Comparison of ENCODE assay signal across 13 mouse cellular contexts in the genomic region with DNA sequence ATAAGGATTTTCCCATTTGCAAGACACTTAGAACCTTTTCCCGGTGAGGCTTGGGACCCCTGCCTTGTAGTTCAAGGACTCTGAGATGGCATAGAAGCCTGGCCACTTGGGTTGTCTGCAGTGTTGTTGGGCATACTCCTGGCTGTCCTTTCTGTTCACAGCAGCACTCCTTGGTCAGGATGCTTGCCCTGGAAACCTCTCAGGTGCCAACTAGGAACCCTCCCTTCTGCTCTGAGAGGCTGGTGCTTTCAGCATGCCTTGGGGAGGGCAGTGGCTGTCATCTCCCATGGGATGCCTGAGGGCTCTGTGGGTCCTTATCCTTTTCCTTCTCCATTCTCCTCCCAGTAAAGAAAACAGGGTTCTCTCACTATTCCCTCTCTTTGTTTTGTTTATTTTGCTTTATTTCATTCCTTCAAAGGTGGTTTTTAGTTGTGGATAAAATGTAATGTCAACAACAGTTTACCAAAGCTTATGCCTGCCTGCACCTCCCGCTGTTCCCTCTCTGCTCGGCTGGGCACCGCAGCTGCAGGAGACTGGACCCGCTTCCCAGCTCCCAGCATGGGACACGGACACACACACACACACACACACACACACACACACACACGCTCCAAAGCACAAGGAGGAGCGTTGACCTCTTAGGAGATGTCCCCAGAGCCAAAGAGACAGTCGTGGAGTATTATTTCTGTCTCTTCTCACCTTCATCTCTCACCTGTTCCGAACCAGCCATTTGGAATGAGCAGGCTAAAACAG.
A peak's percentile ranks its signal among the peaks of the same experiment; 100 is the strongest.
DNase-seq lines count a peak whose midpoint lies in the region; ATAC-seq lines count a peak whose summit lies in the region.
"Had no signal": no experiment of that assay in that cellular context is flagged by ENCODE, and none has a peak within 500 bp of the region (broad histone marks: within the 10 kb centered on the region; RNA-seq: fewer than 3 reads in every experiment).

No protein-coding gene starts in this region.

- H3K9ac ChIP-seq in heart, embryonic 12.5 days, result no peak overlapping the region
- no peak overlapping the region for H3K9ac ChIP-seq in midbrain, embryonic 16.5 days (ENCODE audit: low read depth, low read length)
- H3K9ac ChIP-seq in midbrain, embryonic 11.5 days (ENCODE audit: low read length), result no peak overlapping the region
- H3K9ac ChIP-seq in embryonic facial prominence, embryonic 15.5 days, result no peak overlapping the region
- no peak overlapping the region for H3K9ac ChIP-seq in liver, embryonic 12.5 days
- H3K9ac ChIP-seq: liver, embryonic 15.5 days had no signal

- no peaks in the 10 kb centered on the region for H3K27me3 ChIP-seq in heart, embryonic 10.5 days (ENCODE audit: insufficient read depth, poor library complexity, severe bottlenecking)
- no peaks in the 10 kb centered on the region for H3K27me3 ChIP-seq in heart, embryonic 12.5 days (replicated peaks)
- H3K27me3 ChIP-seq in midbrain, embryonic 16.5 days (ENCODE audit: control insufficient read depth, insufficient read depth, low read depth, low read length), result no peaks in the 10 kb centered on the region
- H3K27me3 ChIP-seq in midbrain, embryonic 11.5 days (ENCODE audit: control insufficient read depth, insufficient read depth, low read length), result no peaks in the 10 kb centered on the region
- no peaks in the 10 kb centered on the region for H3K27me3 ChIP-seq in embryonic facial prominence, embryonic 15.5 days
- peaks cover 7% of the 10 kb centered on the region; the same call in 1 of the 2 replicates for H3K27me3 ChIP-seq in liver, embryonic 12.5 days (replicated peaks)
- H3K27me3 ChIP-seq: liver, embryonic 15.5 days had no signal

- no peak for DNase-seq in heart, embryonic 10.5 days (ENCODE audit: low spot score)
- DNase-seq in midbrain, embryonic 11.5 days (ENCODE audit: low spot score, missing footprints), result no peak
- DNase-seq in retina, postnatal 1 day, result peak; percentile 45
- DNase-seq: embryo, embryonic 11 days; lung, postnatal 36 days; thymus, postnatal 4 days had no signal

- WGBS in heart, embryonic 10.5 days, result 72% methylated on average over 10 of the region's 10 CpGs
- 74% methylated on average over 10 of the region's 10 CpGs for WGBS in heart, embryonic 12.5 days
- 52% methylated on average over 10 of the region's 10 CpGs for WGBS in midbrain, embryonic 16.5 days
- 49% methylated on average over 10 of the region's 10 CpGs for WGBS in midbrain, embryonic 11.5 days
- 76% methylated on average over 10 of the region's 10 CpGs for WGBS in embryonic facial prominence, embryonic 15.5 days
- WGBS in liver, embryonic 12.5 days (ENCODE audit: insufficient replicate concordance), result 64% methylated on average over 10 of the region's 10 CpGs

- H3K4me3 ChIP-seq in heart, embryonic 10.5 days, result no peak overlapping the region
- H3K4me3 ChIP-seq in heart, embryonic 12.5 days, result no peak overlapping the region
- H3K4me3 ChIP-seq in midbrain, embryonic 16.5 days (ENCODE audit: low read depth, low read length), result no peak overlapping the region
- no peak overlapping the region for H3K4me3 ChIP-seq in midbrain, embryonic 11.5 days (ENCODE audit: low read depth, low read length)
- H3K4me3 ChIP-seq in embryonic facial prominence, embryonic 15.5 days (replicated peaks), result no peak overlapping the region
- H3K4me3 ChIP-seq in liver, embryonic 12.5 days, result no peak overlapping the region
- H3K4me3 ChIP-seq: limb, embryonic 10.5 days; liver, embryonic 15.5 days had no signal

- H3K9me3 ChIP-seq in heart, embryonic 10.5 days, result no peaks in the 10 kb centered on the region
- no peaks in the 10 kb centered on the region for H3K9me3 ChIP-seq in heart, embryonic 12.5 days (replicated peaks)
- no peaks in the 10 kb centered on the region for H3K9me3 ChIP-seq in midbrain, embryonic 16.5 days (replicated peaks; ENCODE audit: control insufficient read depth, low read length, poor library complexity, severe bottlenecking)
- no peaks in the 10 kb centered on the region for H3K9me3 ChIP-seq in midbrain, embryonic 11.5 days (ENCODE audit: control insufficient read depth, low read length)
- H3K9me3 ChIP-seq in embryonic facial prominence, embryonic 15.5 days (replicated peaks), result no peaks in the 10 kb centered on the region
- H3K9me3 ChIP-seq in liver, embryonic 12.5 days (replicated peaks), result no peaks in the 10 kb centered on the region
- H3K9me3 ChIP-seq: limb, embryonic 10.5 days; liver, embryonic 15.5 days had no signal

- H3K36me3 ChIP-seq in heart, embryonic 10.5 days, result no peaks in the 10 kb centered on the region
- no peaks in the 10 kb centered on the region for H3K36me3 ChIP-seq in heart, embryonic 12.5 days
- H3K36me3 ChIP-seq in midbrain, embryonic 16.5 days (ENCODE audit: control insufficient read depth, insufficient read depth, low read length), result no peaks in the 10 kb centered on the region
- no peaks in the 10 kb centered on the region for H3K36me3 ChIP-seq in midbrain, embryonic 11.5 days (ENCODE audit: control insufficient read depth, insufficient read depth, low read length)
- no peaks in the 10 kb centered on the region for H3K36me3 ChIP-seq in embryonic facial prominence, embryonic 15.5 days
- no peaks in the 10 kb centered on the region for H3K36me3 ChIP-seq in liver, embryonic 12.5 days
- H3K36me3 ChIP-seq: limb, embryonic 10.5 days; liver, embryonic 15.5 days had no signal

- H3K27ac ChIP-seq in heart, embryonic 10.5 days, result 0 out of 2 replicates have a peak overlapping the region, but pooled peaks have one; percentile 73
- no peak overlapping the region; the same call in 1 of the 2 replicates for H3K27ac ChIP-seq in heart, embryonic 12.5 days (ENCODE audit: poor library complexity, severe bottlenecking)
- 0 out of 2 replicates have a peak overlapping the region, but pooled peaks have one; percentile 62 for H3K27ac ChIP-seq in midbrain, embryonic 16.5 days (ENCODE audit: low read length)
- H3K27ac ChIP-seq in midbrain, embryonic 11.5 days (ENCODE audit: low read depth, low read length), result no peak overlapping the region
- H3K27ac ChIP-seq in embryonic facial prominence, embryonic 15.5 days (replicated peaks), result 0 out of 2 replicates have a peak overlapping the region, but pooled peaks have one; percentile 71
- H3K27ac ChIP-seq in liver, embryonic 12.5 days, result no peak overlapping the region
- H3K27ac ChIP-seq: liver, embryonic 15.5 days had no signal

- no peak overlapping the region for H3K4me2 ChIP-seq in heart, embryonic 12.5 days
- no peak overlapping the region for H3K4me2 ChIP-seq in midbrain, embryonic 16.5 days (ENCODE audit: low read length)
- no peak overlapping the region for H3K4me2 ChIP-seq in midbrain, embryonic 11.5 days
- H3K4me2 ChIP-seq in embryonic facial prominence, embryonic 15.5 days (replicated peaks), result no peak overlapping the region
- H3K4me2 ChIP-seq in liver, embryonic 12.5 days, result no peak overlapping the region
- H3K4me2 ChIP-seq: liver, embryonic 15.5 days had no signal

- peaks cover 55% of the 10 kb centered on the region for H3K4me1 ChIP-seq in heart, embryonic 10.5 days
- peaks cover 46% of the 10 kb centered on the region for H3K4me1 ChIP-seq in heart, embryonic 12.5 days (replicated peaks)
- peaks cover 16% of the 10 kb centered on the region for H3K4me1 ChIP-seq in midbrain, embryonic 16.5 days (ENCODE audit: control insufficient read depth, insufficient read depth, low read length)
- 0 out of 2 replicates have a peak, but pooled peaks cover 2% of the 10 kb centered on the region for H3K4me1 ChIP-seq in midbrain, embryonic 11.5 days (ENCODE audit: control insufficient read depth, insufficient read depth, low read length)
- peaks cover 41% of the 10 kb centered on the region for H3K4me1 ChIP-seq in embryonic facial prominence, embryonic 15.5 days
- no peaks in the 10 kb centered on the region for H3K4me1 ChIP-seq in liver, embryonic 12.5 days
- H3K4me1 ChIP-seq: liver, embryonic 15.5 days had no signal

- no peak for ATAC-seq in heart, embryonic 12.5 days (ENCODE audit: insufficient number of reproducible peaks, low FRiP score)
- ATAC-seq in midbrain, embryonic 16.5 days, result no peak
- no peak for ATAC-seq in midbrain, embryonic 11.5 days (ENCODE audit: low FRiP score)
- no peak for ATAC-seq in embryonic facial prominence, embryonic 15.5 days (ENCODE audit: insufficient number of reproducible peaks, low FRiP score, low TSS enrichment, low read depth)
- ATAC-seq in liver, embryonic 12.5 days, result no peak
- no peak for ATAC-seq in megakaryocyte-erythroid progenitor cell, adult 5-6 weeks (replicated peaks; ENCODE audit: low FRiP score, low TSS enrichment, poor library complexity, severe bottlenecking)

Comparison
In these comparisons a context has a peak if more than half of its experiments do, and no peak if none do; other contexts are left out.
1. H3K27ac ChIP-seq: peak in heart, embryonic 10.5 days (single experiment), midbrain, embryonic 16.5 days (single experiment) and embryonic facial prominence, embryonic 15.5 days (single experiment); none in heart, embryonic 12.5 days (single experiment), midbrain, embryonic 11.5 days (single experiment) and liver, embryonic 12.5 days (single experiment).